Mouse (Mus musculus): ENCODE measurements around the gene Chadl. TPM values are rescaled to one million over a fixed set of nuclear protein-coding genes. Genes with fewer than 3 reads are reported as not detected.
A peak's percentile ranks its signal among the peaks of the same experiment; 100 is the strongest.
"Not testable (repeated sequence)": the region's sequence is repeated elsewhere in the genome, so short reads cannot be mapped to it uniquely, and the experiment has no call there.

The Chadl gene
- 1 to 10 TPM; 1.5 to 2.1 TPM for total RNA-seq (2021)

GRCm38 (mm10) chr15:81697175-81697574 lies at the start of gene Chadl:
Chadl (minus strand) TSS chr15:81697287.
- intact Hi-C loops (cut with DNase I) = no loop called here
- DNase-seq = no peak

- DNase-seq = peak; percentile 68 to 69
- intact Hi-C loops (cut with DNase I) = loop anchor here (2.0 kb wide), 2 partner anchors 15 to 55 kb away; no protein-coding TSS in a partner anchor
Measured at GRCm38 (mm10) chr15:81745601-81746114, 48.6 kb upstream of the Chadl start.

GRCm38 (mm10) chr15:81744992-81745600 lies 48.0 kb upstream of the Chadl start, which contains the start of the genes Zc3h7b and Rangap1:
Zc3h7b (plus strand) TSS chr15:81745057.
Rangap1 (minus strand) TSS chr15:81745530.
- DNase-seq = peak; percentile 77 to 85
- intact Hi-C loops (cut with DNase I) = loop anchor here (2.0 kb wide), 2 partner anchors 14 to 56 kb away; no protein-coding TSS in a partner anchor

- intact Hi-C loops (cut with DNase I); DNase-seq: not testable (repeated sequence)
Measured at GRCm38 (mm10) chr15:81742368-81742767, 45.3 kb upstream of the Chadl start.

GRCm38 (mm10) chr15:81739924-81740323 lies 42.8 kb upstream of the Chadl start:
- intact Hi-C loops (cut with DNase I) = loop anchor here (5.0 kb wide), 1 partner anchor 177 kb away; no protein-coding TSS in a partner anchor
- DNase-seq = no peak

- intact Hi-C loops (cut with DNase I) = loop anchor here (5.0 kb wide), 1 partner anchor 178 kb away; no protein-coding TSS in a partner anchor
- no peak for DNase-seq
Measured at GRCm38 (mm10) chr15:81739296-81739695, 42.2 kb upstream of the Chadl start.

GRCm38 (mm10) chr15:81735075-81735474 lies 38.0 kb upstream of the Chadl start:
- intact Hi-C loops (cut with DNase I) = loop anchor here (5.0 kb wide), 1 partner anchor 182 kb away; no protein-coding TSS in a partner anchor
- no peak for DNase-seq

- peak; percentile 94 to 95 for DNase-seq
- intact Hi-C loops (cut with DNase I) = loop anchor here (2.0 kb wide), 1 partner anchor 15 kb away; the partner anchor contains the start of genes Rangap1 and Zc3h7b
Measured at GRCm38 (mm10) chr15:81729792-81730635, 32.9 kb upstream of the Chadl start.

- no peak for DNase-seq
- intact Hi-C loops (cut with DNase I) = no loop called here
Measured at GRCm38 (mm10) chr15:81729241-81729791, 32.2 kb upstream of the Chadl start.

- intact Hi-C loops (cut with DNase I) = no loop called here
- DNase-seq = no peak
Measured at GRCm38 (mm10) chr15:81725965-81726364, 28.9 kb upstream of the Chadl start.

- intact Hi-C loops (cut with DNase I) = no loop called here
- DNase-seq = no peak
Measured at GRCm38 (mm10) chr15:81723653-81724052, 26.6 kb upstream of the Chadl start.

- intact Hi-C loops (cut with DNase I) = no loop called here
- no peak for DNase-seq
Measured at GRCm38 (mm10) chr15:81722361-81722760, 25.3 kb upstream of the Chadl start.

GRCm38 (mm10) chr15:81719139-81719531 lies 22.0 kb upstream of the Chadl start:
- DNase-seq = no peak
- intact Hi-C loops (cut with DNase I) = no loop called here

- intact Hi-C loops (cut with DNase I) = no loop called here
- no peak for DNase-seq
Measured at GRCm38 (mm10) chr15:81718336-81719138, 21.4 kb upstream of the Chadl start.

GRCm38 (mm10) chr15:81713742-81714141 lies 16.7 kb upstream of the Chadl start:
- intact Hi-C loops (cut with DNase I) = no loop called here
- DNase-seq = no peak

- intact Hi-C loops (cut with DNase I) = no loop called here
- no peak for DNase-seq
Measured at GRCm38 (mm10) chr15:81710801-81711200, 13.7 kb upstream of the Chadl start.

- no peak for DNase-seq
Measured at GRCm38 (mm10) chr15:81709686-81710085, 12.6 kb upstream of the Chadl start.

GRCm38 (mm10) chr15:81708991-81709390 lies 11.9 kb upstream of the Chadl start:
- no peak for DNase-seq
- intact Hi-C loops (cut with DNase I) = no loop called here

More at GRCm38 (mm10) chr15:81709686-81710085, 12.6 kb upstream of the Chadl start:
- intact Hi-C loops (cut with DNase I) = no loop called here

GRCm38 (mm10) chr15:81703094-81703489 lies 6.0 kb upstream of the Chadl start:
- intact Hi-C loops (cut with DNase I) = no loop called here

More at GRCm38 (mm10) chr15:81703094-81703489, 6.0 kb upstream of the Chadl start:
- DNase-seq = no peak

All from heart, postnatal 36 days (tissue).